Mouse (Mus musculus) activated CD4-positive, CD25-positive, alpha-beta regulatory T cell, adult 9 weeks (primary cell): ENCODE measurements around the gene Crhr2. TPM values are rescaled to one million over a fixed set of nuclear protein-coding genes. Genes with fewer than 3 reads are reported as not detected.

Experiments
- polyA plus RNA-seq: library from polyadenylated mRNA; unstranded; fragments of 100-300 nt; shearing (Covaris generic); gene quantifications from one replicate; pipeline ENCODE4 v1.2.1, GENCODE M21; 2017

Gene Crhr2
- polyA plus RNA-seq: not detected

GRCm38 (mm10) chr6:55132794-55133193 lies at the start of gene Crhr2:
TSS of gene Crhr2 (minus strand) at chr6:55133016.

GRCm38 (mm10) chr6:55174741-55175181 lies 41.9 kb upstream of the Crhr2 start, which contains the start of gene Inmt:
TSS of gene Inmt (minus strand) at chr6:55175043.

Other genes starting within 250 kb of the Crhr2 start
- gene Nod1, start 160.4 kb downstream of the Crhr2 start, polyA plus RNA-seq: 59.5 TPM
- 35.6 TPM for gene Ggct, start 140.1 kb downstream of the Crhr2 start, polyA plus RNA-seq
- gene Gars, start 95.0 kb downstream of the Crhr2 start, polyA plus RNA-seq: 24.0 TPM
- not detected for gene Inmt, start 42.0 kb upstream of the Crhr2 start, polyA plus RNA-seq
- 0.66 TPM for gene Mindy4, start 70.4 kb upstream of the Crhr2 start, polyA plus RNA-seq
- 1.3 TPM for gene Aqp1, start 203.4 kb upstream of the Crhr2 start, polyA plus RNA-seq
- not detected for gene Ghrhr, start 243.3 kb upstream of the Crhr2 start, polyA plus RNA-seq